Mouse (Mus musculus): ENCODE results near the gene Dusp16.

GRCm38 (mm10) chr6:134817051-134817928 is 24.9 kb upstream of the Dusp16 start:
- TF ChIP-seq CTCF (IDR thresholded peaks at IDR 0.05; ENCODE audit: borderline replicate concordance, control insufficient read depth, extremely low read depth, insufficient read depth, low read length, poor library complexity), result no peak
- TF ChIP-seq POLR2A (IDR thresholded peaks at IDR 0.05; ENCODE audit: control insufficient read depth, extremely low read depth, insufficient read depth, low read length, poor library complexity), result no peak
